Mouse (Mus musculus): Measurements from ENCODE around the gene Hist3h2a.
A peak's percentile ranks its signal among the peaks of the same experiment; 100 is the strongest.

Hist3h2a gene

DNA sequence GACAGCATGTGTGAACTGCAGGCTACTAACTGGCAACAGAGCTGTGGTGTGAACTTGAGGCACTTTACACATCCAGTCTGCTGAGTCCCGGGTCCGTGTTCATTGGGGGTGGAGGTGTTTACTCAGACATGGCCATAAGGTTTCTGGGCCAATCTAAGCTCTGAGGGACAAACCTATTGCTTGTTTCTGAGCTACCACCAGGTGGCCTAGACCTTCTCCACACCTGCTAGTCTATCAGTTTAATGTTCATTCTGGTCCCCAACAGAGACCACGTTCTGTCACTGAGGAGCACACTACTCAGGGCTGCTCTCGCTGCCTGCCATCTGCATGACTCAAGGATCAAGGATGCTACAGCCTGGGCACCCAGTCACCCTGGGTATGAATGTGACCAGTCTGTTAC is 22.9 kb upstream of the Hist3h2a start:
- no peak for TF ChIP-seq GATA4 (IDR thresholded peaks at IDR 0.05; ENCODE audit: insufficient replicate concordance, low read length)

DNA sequence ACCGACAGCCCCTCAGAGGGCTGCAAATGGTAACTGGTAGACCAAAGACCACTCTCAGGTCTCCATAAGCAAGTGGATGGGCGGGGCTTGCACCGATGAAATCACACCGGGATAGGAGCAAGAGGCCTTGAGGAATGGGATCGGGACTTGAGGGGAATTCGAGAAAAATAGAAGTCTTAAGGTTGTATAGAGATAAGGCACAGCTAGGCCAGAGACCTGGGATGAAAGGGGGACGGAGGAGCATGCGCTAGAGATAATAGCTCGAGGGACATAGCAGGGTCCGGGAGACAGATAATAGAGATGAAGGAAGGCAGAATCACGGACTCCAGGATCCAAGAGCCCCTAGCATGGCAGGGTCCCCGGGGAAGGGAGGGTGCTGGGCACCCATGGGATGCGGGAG is 16.6 kb upstream of the Hist3h2a start:
- no peak for TF ChIP-seq GATA4 (IDR thresholded peaks at IDR 0.05; ENCODE audit: insufficient replicate concordance, low read length)

DNA sequence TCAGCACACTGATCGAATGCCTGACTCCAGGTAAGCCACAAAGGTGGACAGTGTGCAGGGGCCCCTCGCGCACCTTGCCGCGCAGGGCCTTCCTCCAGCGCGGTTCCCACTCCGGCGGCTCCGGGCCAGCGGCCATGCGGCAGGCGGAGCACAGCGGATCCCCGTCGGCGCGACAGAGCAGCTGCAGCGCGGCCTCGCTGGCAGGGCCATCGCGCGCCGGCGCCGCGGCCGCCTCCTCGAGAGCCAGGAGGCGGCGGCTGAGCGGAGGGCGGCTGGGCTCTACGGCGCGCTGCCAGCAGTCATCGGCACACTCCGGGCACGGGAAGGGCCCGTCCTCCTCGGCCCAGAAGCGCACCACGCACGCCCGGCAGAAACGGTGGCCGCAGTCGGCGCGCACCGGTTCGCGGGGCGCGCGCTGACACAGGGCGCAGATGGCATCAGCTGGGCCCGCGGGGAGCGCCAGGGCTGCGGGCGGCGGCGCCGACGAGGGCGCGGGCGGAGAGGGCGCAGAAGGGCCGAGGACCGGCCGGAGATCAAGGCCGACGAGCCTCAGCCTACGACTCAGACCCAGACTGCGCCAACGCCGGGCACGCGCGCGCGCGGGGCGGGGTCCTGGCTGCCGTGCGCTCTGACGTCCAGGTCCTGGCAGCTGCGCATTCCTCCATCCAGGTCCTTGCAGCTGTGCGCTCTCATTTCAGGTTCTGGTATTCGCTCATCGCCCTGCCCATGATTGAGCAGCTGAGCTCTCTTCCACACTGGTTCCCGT is 16.0 kb upstream of the Hist3h2a start, which contains the start of gene Rnf187:
TSS of gene Rnf187 (minus strand) at position 595 of the 766 bp plus-strand sequence.
- TF ChIP-seq GATA4 (IDR thresholded peaks at IDR 0.05; ENCODE audit: insufficient replicate concordance, low read length), result peak; percentile 31; the same call in 1 of the 2 replicates

DNA sequence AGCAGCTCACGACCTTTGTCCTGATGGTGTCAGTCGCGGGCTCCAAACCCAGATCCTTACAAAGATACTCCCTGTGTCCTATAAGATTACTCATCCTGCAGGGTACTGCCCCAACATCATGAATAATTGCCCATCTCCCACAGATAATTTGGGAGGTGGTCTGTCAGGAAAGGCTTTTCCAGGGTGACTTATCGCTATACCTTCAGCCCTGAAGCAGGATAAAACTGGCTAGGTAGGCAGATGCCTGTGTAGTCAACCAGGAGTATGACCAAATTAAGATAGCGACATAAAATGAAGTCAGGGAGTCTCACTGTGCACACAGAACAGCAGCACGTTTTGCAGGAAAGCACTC is 15.4 kb upstream of the Hist3h2a start:
- TF ChIP-seq GATA4 (IDR thresholded peaks at IDR 0.05; ENCODE audit: insufficient replicate concordance, low read length), result no peak

DNA sequence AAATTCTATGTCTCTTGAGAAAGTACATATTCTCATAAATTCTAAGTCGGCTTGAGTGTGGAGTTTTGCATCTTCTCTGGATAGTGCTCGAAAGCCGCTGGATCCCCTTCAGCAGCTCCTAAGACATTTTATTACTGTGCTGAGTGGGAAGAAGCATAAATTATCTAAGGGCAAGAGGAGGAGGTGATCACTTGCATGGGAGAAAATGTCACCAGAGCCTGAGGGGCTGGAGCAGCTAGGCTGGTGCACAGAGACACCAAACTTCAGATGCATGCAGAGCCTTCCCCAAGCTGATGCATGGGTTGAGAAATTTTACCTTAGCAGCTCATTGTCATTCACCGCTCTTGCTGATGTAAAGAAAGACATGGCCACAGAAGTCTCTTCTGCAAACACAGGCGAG is 10.3 kb upstream of the Hist3h2a start:
- no peak for TF ChIP-seq GATA4 (IDR thresholded peaks at IDR 0.05; ENCODE audit: insufficient replicate concordance, low read length)

DNA sequence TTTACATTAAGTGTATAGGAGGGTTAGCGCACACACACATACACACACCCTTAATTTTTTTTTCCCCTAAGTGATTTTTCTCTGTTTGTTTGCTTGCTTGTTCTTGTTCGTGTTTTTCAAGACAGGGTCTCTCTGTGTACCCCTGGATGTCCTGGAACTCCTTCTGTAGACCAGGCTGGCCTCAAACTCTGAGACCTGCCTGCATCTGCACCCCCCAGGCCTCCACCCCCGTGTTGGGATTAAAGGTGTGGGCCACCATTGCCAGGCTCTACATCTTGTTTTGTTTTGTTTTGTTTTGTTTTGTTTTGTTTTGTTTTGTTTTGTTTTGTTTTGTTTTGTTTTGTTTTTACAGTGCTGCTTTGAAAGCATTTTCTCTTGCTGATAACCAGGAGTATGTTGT is 7.2 kb upstream of the Hist3h2a start:
- TF ChIP-seq GATA4 (IDR thresholded peaks at IDR 0.05; ENCODE audit: insufficient replicate concordance, low read length), result no peak

DNA sequence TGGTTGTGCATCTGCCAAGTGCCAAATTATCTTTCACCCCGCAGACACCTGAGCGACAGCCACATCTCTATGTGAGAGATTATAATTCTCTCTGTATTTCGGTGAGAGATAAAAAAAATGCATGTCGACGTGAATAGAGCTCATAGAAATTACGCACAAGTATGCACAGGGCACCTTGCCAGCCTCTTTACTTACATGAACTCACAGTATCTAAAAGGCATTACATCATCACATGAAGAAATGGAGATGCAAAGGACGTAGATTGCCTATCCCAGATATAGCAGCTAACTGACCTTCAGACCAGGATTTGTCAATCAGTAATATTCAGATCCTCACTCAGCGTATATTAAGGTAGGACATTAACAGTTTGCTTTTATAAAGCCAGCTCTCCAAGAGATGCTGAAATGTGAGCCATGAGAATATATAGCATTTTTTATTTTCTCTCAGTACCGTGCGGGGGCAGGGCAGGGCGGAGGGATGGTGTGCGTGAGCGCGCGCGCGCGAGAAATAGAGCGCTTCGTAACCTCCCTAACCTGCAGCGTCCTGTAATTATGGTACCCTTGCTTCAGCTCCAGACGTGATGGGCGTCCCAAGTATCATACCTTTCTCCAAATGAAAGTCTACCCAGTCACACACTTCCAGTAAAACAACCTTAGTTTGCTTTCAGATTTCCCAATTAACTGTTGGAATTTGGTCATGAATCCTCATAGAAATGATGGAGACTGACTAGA is 6.5 kb upstream of the Hist3h2a start:
- TF ChIP-seq GATA4 (IDR thresholded peaks at IDR 0.05; ENCODE audit: insufficient replicate concordance, low read length), result no peak

DNA sequence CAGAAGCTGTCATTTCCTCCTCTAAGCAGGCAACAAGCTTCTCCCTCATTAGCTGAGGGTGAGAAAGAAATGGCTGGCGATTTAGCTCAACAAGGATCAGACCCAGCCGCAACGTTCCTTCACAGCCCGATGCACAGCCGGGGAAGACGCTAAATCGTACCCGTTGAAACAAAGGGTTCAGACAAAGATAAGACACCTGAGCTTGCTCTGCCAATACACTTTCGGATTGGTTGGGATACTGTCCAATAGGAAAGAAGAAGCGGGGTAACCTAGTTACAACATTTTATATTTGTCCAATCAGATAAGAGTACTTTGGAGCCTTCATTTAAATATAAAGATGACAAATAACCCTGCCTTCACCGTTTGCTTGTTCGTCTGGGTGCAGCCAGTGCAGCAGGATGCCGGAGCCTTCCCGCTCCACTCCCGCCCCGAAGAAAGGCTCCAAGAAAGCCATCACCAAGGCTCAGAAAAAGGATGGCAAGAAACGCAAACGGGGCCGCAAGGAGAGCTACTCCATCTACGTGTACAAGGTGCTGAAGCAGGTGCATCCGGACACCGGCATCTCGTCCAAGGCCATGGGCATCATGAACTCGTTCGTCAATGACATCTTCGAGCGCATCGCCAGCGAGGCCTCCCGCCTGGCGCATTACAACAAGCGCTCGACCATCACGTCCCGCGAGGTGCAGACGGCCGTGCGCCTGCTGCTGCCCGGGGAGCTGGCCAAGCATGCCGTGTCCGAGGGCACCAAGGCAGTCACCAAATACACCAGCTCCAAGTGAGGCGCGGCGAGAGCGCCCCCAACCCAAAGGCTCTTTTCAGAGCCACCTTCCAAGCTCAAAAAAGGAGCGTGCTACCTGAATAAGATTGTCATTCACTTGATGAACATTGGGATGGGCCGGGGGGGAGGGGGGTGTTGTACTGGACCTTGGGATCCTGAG is 5.7 kb upstream of the Hist3h2a start, which contains the start of gene Hist3h2ba:
TSS of gene Hist3h2ba (plus strand) at position 379 of the 938 bp plus-strand sequence.
- no peak for TF ChIP-seq GATA4 (IDR thresholded peaks at IDR 0.05; ENCODE audit: insufficient replicate concordance, low read length)

DNA sequence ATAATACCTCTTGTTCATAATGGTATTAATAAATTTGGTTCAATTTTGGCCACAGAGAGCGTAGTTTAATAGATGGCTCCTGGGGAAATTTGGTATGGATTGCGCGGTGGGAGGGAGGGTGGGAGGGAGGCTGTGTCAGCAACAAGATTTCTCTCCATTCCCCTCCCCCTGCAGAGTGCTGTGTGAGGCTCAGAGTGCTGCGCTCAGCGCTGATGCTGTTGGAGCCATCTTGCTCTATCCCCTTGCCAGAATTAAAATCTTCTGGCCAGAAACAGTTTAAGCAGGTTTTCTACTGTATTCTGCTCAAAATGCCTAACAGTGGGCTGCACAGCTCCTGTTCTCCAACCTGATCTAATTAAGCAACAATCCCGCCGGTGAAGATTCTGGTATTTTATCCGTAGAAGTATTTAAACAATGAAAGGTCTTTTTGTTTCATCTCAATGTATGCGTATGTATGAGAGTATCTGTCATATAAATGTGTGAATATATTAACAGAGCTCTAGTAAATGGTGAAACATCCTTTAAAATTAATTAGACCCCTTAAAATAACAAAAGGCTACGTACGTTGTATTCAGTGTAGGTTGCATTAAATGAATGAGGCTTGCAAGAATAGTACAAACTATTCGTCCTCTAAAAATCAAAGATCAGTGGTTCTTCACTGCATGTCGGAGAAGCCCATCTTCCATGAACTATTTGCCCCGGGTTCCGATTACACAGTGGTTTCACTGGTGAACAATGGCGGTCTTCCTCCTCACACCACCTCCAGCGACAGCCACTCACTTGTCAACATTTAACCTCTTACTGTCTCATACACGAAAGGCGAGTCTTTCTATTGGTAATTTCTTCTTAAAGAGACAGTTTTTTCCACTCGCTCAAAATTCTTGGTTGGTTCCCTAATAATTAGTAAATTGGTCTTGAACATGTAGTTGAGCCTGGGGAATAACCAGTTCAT is 4.7 kb upstream of the Hist3h2a start:
- no peak for TF ChIP-seq GATA4 (IDR thresholded peaks at IDR 0.05; ENCODE audit: insufficient replicate concordance, low read length)

DNA sequence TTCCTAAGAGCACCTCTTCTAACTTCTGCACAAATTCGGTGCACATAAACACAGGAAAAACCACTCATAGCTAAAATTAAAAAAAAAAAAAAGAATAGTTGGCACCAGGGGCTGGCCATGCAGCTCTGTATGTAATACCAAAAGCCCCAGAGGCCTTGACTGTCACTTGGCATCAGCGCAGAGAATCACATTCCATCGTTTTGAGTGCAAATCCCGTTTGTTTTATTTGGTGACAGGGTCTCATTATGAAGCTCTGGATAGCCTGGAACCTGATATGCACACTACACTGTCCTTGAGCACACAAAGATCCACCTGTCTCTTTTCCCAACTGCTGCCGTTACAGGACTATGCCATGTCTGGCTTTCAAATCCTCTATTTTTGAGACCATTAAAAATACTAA is 3.3 kb upstream of the Hist3h2a start:
- TF ChIP-seq GATA4 (IDR thresholded peaks at IDR 0.05; ENCODE audit: insufficient replicate concordance, low read length), result no peak

DNA sequence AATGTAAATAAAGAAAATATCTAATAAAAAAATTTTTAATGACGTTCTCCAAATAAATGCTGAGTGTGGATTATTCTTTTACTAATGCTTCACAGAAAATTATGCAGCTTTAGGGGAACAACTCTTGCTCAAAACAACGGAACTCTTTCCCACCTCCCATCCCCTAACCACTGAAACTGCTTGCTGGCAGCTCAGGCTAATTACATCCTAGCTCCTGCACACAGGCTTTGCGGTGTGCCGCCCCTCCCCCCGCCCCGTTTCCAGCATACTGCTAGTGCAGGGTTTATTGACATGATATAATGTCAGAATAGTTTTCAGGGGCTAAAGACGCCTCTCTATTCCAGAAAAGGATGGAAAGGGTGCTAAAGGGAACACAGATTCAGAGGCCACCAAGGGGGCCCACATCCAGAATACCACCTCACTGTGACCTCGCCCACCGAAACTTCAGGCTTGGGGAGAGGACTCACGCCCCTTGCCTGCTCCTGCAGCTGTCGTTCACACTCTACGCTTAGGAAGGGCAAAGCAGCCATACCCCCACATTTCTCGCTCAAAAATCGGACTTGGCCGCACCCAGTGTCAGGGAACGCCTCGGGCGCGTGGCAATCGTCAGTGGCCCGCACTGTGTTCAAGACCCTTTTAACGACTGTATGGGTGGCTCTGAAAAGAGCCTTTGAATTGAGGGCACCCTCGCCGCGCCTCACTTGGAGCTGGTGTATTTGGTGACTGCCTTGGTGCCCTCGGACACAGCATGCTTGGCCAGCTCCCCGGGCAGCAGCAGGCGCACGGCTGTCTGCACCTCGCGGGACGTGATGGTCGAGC is 925 bp upstream of the Hist3h2a start:
- TF ChIP-seq GATA4 (IDR thresholded peaks at IDR 0.05; ENCODE audit: insufficient replicate concordance, low read length), result no peak

DNA sequence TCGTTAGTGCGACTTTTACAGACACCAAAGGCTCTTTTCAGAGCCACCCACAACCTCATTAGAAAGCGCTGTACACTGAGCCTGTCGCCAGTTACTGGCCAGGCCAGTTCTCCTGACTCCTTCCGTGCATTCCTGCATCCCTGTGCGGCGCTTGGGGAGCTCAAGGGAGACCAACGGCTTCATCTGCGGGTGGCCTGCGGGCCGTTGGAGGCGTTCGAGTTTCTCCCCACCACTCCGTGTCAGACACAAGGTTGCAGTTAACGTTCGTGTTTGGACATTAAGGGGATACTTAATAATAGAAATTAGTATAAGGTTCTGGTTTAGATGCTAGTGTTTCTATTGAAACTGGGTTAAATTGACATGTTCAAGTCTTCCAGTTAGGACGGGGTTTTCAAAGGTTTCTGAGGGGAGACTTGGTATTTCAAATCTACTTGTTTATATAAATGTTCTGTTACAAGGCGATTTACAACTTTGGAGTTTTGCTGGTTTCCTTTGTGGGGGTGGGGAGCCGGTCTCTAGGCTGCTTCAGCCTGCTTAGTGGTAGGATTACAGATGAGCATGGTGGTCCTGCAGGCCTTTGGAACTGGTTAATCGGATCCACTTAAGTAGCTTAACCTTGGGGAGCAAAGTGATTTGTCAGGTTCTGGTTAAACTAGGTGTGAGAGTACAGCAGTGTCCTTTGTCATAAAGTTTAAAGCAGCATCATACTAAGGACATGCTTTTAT is 820 bp downstream of the Hist3h2a start:
- no peak for TF ChIP-seq GATA4 (IDR thresholded peaks at IDR 0.05; ENCODE audit: insufficient replicate concordance, low read length)

DNA sequence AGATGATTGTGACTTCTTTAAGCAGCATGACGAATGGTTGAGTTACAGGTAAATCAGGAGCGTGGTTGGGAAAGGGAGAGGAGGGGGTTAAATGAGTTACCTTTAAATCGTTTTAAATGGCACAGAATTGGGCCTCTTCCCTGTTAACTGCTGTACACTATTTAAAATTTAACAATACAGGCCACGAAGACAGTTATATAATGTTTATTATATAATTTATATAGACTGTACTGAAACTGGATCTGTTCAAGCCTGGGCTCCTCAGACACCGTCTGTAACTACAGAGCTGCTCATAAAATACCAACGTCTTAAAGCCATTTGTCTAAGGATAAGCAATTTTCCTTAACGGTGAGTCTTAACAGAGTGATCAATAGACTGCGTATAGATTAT is 1.4 kb downstream of the Hist3h2a start:
- no peak for TF ChIP-seq GATA4 (IDR thresholded peaks at IDR 0.05; ENCODE audit: insufficient replicate concordance, low read length)

Data from liver, adult (tissue).